Mouse (Mus musculus): ENCODE data around the gene Insl6. TPM values are rescaled to one million over a fixed set of nuclear protein-coding genes. Genes with fewer than 3 reads are reported as not detected.

Gene Insl6
- total and polyA plus RNA-seq, 3 experiments: 5.1 to 11.2 (median 8.5) TPM

DNA sequence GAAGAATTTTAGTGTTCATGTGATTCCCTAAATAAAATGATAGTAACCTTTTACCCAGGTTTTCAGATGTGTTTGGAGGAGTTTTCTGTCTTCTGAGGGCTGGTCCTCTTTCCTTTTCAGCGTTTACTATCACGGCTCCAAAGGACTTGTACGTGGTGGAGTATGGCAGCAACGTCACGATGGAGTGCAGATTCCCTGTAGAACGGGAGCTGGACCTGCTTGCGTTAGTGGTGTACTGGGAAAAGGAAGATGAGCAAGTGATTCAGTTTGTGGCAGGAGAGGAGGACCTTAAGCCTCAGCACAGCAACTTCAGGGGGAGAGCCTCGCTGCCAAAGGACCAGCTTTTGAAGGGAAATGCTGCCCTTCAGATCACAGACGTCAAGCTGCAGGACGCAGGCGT, 48.3 kb upstream of the Insl6 start:
- Histone ChIP-seq H3K9ac (ENCODE audit: insufficient read depth, low read depth) (no peak overlapping the region), H3K27me3 (replicated peaks) (no peaks in the 10 kb centered on the region), H3K4me1 (ENCODE audit: control insufficient read depth in 1 of 2, insufficient read depth in 2 of 2) (peaks cover 17 to 45% of the 10 kb centered on the region in 2 experiments), H3K4me3 (replicated peaks in 1 of 3; ENCODE audit: low read depth in 2 of 3, low read length in 2 of 3, poor library complexity in 1 of 3) (no peak overlapping the region), H3K36me3 (replicated peaks in 1 of 2; ENCODE audit: control insufficient read depth in 1 of 2, insufficient read depth in 1 of 2, low read length in 1 of 2) (peaks cover 6 to 37% of the 10 kb centered on the region in 2 experiments), H3K27ac (ENCODE audit: insufficient read depth, low read depth) (peak overlapping the region; percentile 66), H3K9me3 (replicated peaks; ENCODE audit: low read length) (no peaks in the 10 kb centered on the region), H3K79me2 (replicated peaks; ENCODE audit: control insufficient read depth, extremely low read depth, insufficient read depth, poor library complexity, severe bottlenecking) (peaks cover 44% of the 10 kb centered on the region), H3K4me2 (ENCODE audit: insufficient read depth, low read depth, poor library complexity, severe bottlenecking) (no peak overlapping the region; the same call in 1 of the 2 replicates)
- in situ Hi-C loops (cut with MboI; ENCODE audit: low pct_ligation_motif_present, low pct_unique_long_range_greater_than_20kb, low sequenced_read_pairs) (loop anchor here (5.0 to 25.0 kb wide), 3 partner anchors 119 to 586 kb away; partner anchors contain the start of genes 9930021J03Rik and Ranbp6), dilution Hi-C loops (cut with MboI; ENCODE audit: extremely low pct_ligation_motif_present, extremely low pct_unique_long_range_greater_than_20kb, low sequenced_read_pairs) (no loop called here)
- TF ChIP-seq MAFK (IDR thresholded peaks at IDR 0.05; ENCODE audit: insufficient replicate concordance, low read length): no peak
- TF ChIP-seq MXI1 (IDR thresholded peaks at IDR 0.05; ENCODE audit: low read depth, low read length): no peak
- TF ChIP-seq SMC3 (IDR thresholded peaks at IDR 0.05; ENCODE audit: low read depth, low read length): no peak
- no peak for TF ChIP-seq POLR2A (IDR thresholded peaks at IDR 0.05; ENCODE audit: low read depth, low read length)
- TF ChIP-seq EP300 (IDR thresholded peaks at IDR 0.05; ENCODE audit: low read length): no peak
- no peak for TF ChIP-seq UBTF (IDR thresholded peaks at IDR 0.05; ENCODE audit: low read depth, low read length)
- no peak for TF ChIP-seq IRF4 (IDR thresholded peaks at IDR 0.05; ENCODE audit: low read depth, low read length)
- TF ChIP-seq ZKSCAN1 (IDR thresholded peaks at IDR 0.05; ENCODE audit: borderline replicate concordance, low read depth, low read length): no peak
- TF ChIP-seq USF2 (conservative IDR thresholded peaks at IDR 0.05; ENCODE audit: low read depth, low read length): no peak
- TF ChIP-seq PAX5 (IDR thresholded peaks at IDR 0.05; ENCODE audit: low read length): no peak
- TF ChIP-seq MAZ (IDR thresholded peaks at IDR 0.05; ENCODE audit: low read depth, low read length): no peak
- TF ChIP-seq JUN (IDR thresholded peaks at IDR 0.05; ENCODE audit: insufficient read depth, low read depth, low read length): no peak
- TF ChIP-seq CHD1 (IDR thresholded peaks at IDR 0.05; ENCODE audit: low read depth, low read length): no peak
- no peak for TF ChIP-seq ZC3H11A (IDR thresholded peaks at IDR 0.05; ENCODE audit: low read depth, low read length)
- no peak for TF ChIP-seq MAX (IDR thresholded peaks at IDR 0.05; ENCODE audit: low read length)
- no peak for TF ChIP-seq ZMIZ1 (IDR thresholded peaks at IDR 0.05; ENCODE audit: low read depth, low read length)
- DNase-seq (ENCODE audit: extremely low read depth): no peak

DNA sequence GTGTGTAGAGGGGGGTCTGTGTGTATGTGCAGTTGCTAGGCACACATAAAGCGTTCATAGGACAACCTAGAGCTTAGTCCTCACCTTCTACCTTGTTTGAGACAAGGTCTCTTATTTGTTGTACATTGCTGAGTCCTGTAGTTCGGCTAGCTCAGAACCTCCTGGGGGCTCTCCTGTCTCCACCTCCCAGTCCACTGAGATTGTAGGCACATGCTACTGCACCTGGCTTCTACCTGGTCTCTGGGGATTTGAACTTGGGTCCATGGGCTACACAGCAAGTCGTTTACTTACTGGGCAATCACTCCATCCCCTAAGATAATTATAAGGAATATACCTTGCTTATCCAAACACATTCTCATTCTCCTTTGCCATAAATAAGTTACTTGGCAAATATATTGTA, 47.5 kb upstream of the Insl6 start:
- Histone ChIP-seq H3K4me1 (ENCODE audit: control insufficient read depth in 1 of 2, insufficient read depth in 2 of 2) (peaks cover 17 to 41% of the 10 kb centered on the region in 2 experiments), H3K4me3 (replicated peaks in 1 of 3; ENCODE audit: low read depth in 2 of 3, low read length in 2 of 3, poor library complexity in 1 of 3) (peak overlapping the region; percentile 42 to 71 (median 53))
- in situ Hi-C loops (cut with MboI; ENCODE audit: low pct_ligation_motif_present, low pct_unique_long_range_greater_than_20kb, low sequenced_read_pairs): loop anchor here (5.0 to 25.0 kb wide), 3 partner anchors 120 to 585 kb away; partner anchors contain the start of genes 9930021J03Rik and Ranbp6

More for the DNA sequence above, 47.5 kb upstream of the Insl6 start:
- H3K9ac ChIP-seq (ENCODE audit: insufficient read depth, low read depth): peak overlapping the region; percentile 88
- TF ChIP-seq SIN3A (IDR thresholded peaks at IDR 0.05; ENCODE audit: low read length) (peak; percentile 19; the same call in 1 of the 2 replicates), CHD1 (IDR thresholded peaks at IDR 0.05; ENCODE audit: low read depth, low read length) (peak; percentile 14; the same call in 1 of the 2 replicates), ETS1 (conservative IDR thresholded peaks at IDR 0.05; ENCODE audit: low read depth, low read length) (0 out of 2 replicates have a peak, but pooled peaks have one; percentile 12), IRF4 (IDR thresholded peaks at IDR 0.05; ENCODE audit: low read depth, low read length) (0 out of 2 replicates have a peak, but pooled peaks have one; percentile 9), USF1 (IDR thresholded peaks at IDR 0.05; ENCODE audit: low read depth, low read length) (no peak), E2F4 (IDR thresholded peaks at IDR 0.05; ENCODE audit: insufficient replicate concordance, low read depth, low read length) (no peak), ZNF384 (IDR thresholded peaks at IDR 0.05; ENCODE audit: low read depth, low read length) (no peak), BHLHE40 (IDR thresholded peaks at IDR 0.05; ENCODE audit: low read depth, low read length) (peak; percentile 36; the same call in 1 of the 2 replicates), MXI1 (IDR thresholded peaks at IDR 0.05; ENCODE audit: low read depth, low read length) (no peak), MAZ (IDR thresholded peaks at IDR 0.05; ENCODE audit: low read depth, low read length) (0 out of 2 replicates have a peak, but pooled peaks have one; percentile 26), POLR2A (IDR thresholded peaks at IDR 0.05; ENCODE audit: low read depth, low read length) (no peak)
- H3K27ac ChIP-seq (ENCODE audit: insufficient read depth, low read depth): peak overlapping the region; percentile 85; the same call in 1 of the 2 replicates
- peaks cover 50% of the 10 kb centered on the region for H3K79me2 ChIP-seq (replicated peaks; ENCODE audit: control insufficient read depth, extremely low read depth, insufficient read depth, poor library complexity, severe bottlenecking)
- no peaks in the 10 kb centered on the region for H3K9me3 ChIP-seq (replicated peaks; ENCODE audit: low read length)
- dilution Hi-C loops (cut with MboI; ENCODE audit: extremely low pct_ligation_motif_present, extremely low pct_unique_long_range_greater_than_20kb, low sequenced_read_pairs): no loop called here
- peak overlapping the region; percentile 98 for H3K4me2 ChIP-seq (ENCODE audit: insufficient read depth, low read depth, poor library complexity, severe bottlenecking)
- peaks cover 6 to 33% of the 10 kb centered on the region in 2 experiments for H3K36me3 ChIP-seq (replicated peaks in 1 of 2; ENCODE audit: control insufficient read depth in 1 of 2, insufficient read depth in 1 of 2, low read length in 1 of 2)
- H3K27me3 ChIP-seq (replicated peaks): no peaks in the 10 kb centered on the region
- DNase-seq (ENCODE audit: extremely low read depth): no peak

Data from CH12.LX (cell line).